Mouse (Mus musculus): ENCODE data around the gene Cmss1. TPM values are rescaled to one million over a fixed set of nuclear protein-coding genes. Genes with fewer than 3 reads are reported as not detected.

The Cmss1 gene
- polyA plus RNA-seq, 1 experiment, result 26.5 TPM

DNA sequence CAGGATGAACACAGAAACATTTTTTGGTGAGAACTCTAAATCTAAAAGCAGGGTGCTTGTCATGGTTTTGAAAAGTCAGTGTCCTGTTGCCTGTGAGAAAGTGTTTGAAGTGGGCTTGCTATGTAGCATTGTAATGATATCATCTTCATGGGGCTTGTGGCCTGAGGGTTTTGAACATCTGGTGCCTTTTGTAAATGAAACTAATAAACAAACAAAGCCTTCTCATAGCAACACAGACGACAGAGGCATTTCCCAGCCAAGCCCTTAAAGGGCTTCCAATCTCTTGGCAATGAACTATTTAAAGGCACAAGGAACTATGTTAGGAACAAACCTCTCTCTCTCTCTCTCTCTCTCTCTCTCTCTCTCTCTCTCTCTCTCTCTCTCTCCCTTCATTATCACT is 339.6 kb downstream of the Cmss1 start:
- H3ac ChIP-seq (ENCODE audit: control insufficient read depth, insufficient read length), result no peak overlapping the region
- TF ChIP-seq TCF3 (IDR thresholded peaks at IDR 0.05; ENCODE audit: insufficient read length, low read depth), result no peak
- TF ChIP-seq TCF12 (IDR thresholded peaks at IDR 0.05; ENCODE audit: insufficient read depth, poor library complexity, severe bottlenecking), result peak; percentile 41
- TF ChIP-seq MYOD1 (IDR thresholded peaks at IDR 0.05; ENCODE audit: control insufficient read depth in 1 of 3, insufficient read length in 2 of 3, low read depth in 2 of 3), result no peak
- TF ChIP-seq USF1 (IDR thresholded peaks at IDR 0.05; ENCODE audit: low read depth), result no peak
- H3K4me3 ChIP-seq, result no peak overlapping the region
- peak overlapping the region; percentile 47 for H3K4me2 ChIP-seq (ENCODE audit: low read depth)
- no peaks in the 10 kb centered on the region for H3K27me3 ChIP-seq (ENCODE audit: control insufficient read depth, insufficient read depth, insufficient read length)
- no peaks in the 10 kb centered on the region for H3K36me3 ChIP-seq (ENCODE audit: control insufficient read depth, insufficient read depth)
- no peaks in the 10 kb centered on the region for H3K79me2 ChIP-seq (ENCODE audit: control insufficient read depth, insufficient read depth)

DNA sequence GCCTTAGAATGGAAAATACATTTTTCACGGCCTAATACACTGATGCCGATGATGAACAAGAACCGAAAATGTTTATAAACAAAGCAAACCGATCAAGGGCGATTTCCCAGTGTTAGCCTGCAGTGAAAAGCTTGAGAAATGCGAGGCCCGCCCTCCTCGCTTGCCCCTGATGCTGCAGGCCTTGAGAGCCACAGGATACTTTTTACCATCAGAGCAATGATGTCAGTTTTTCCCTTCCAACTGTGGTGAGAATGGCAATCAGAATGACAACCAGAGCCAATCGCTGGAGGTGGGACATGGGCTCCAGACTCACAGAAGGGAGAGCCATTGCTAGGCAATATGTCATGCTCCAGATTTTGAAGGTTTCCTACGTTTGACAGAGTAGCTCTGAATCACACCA is 346.5 kb downstream of the Cmss1 start:
- TF ChIP-seq USF1 (IDR thresholded peaks at IDR 0.05; ENCODE audit: low read depth) (no peak), POLR2AphosphoS2 (IDR thresholded peaks at IDR 0.05; ENCODE audit: insufficient read length, low read depth) (no peak), SRF (IDR thresholded peaks at IDR 0.05; ENCODE audit: control insufficient read depth, insufficient read length, low read depth) (no peak), POLR2A (IDR thresholded peaks at IDR 0.05; ENCODE audit: insufficient read length, low read depth) (no peak), MYOG (IDR thresholded peaks at IDR 0.05; ENCODE audit: control insufficient read depth in 1 of 3, insufficient read depth in 1 of 3, insufficient read length in 2 of 3, low read depth in 2 of 3) (no peak), TCF3 (IDR thresholded peaks at IDR 0.05; ENCODE audit: insufficient read length, low read depth) (no peak), TCF12 (IDR thresholded peaks at IDR 0.05; ENCODE audit: insufficient read depth, poor library complexity, severe bottlenecking) (no peak), REST (IDR thresholded peaks at IDR 0.05; ENCODE audit: insufficient read depth, insufficient read length) (no peak), E2F4 (IDR thresholded peaks at IDR 0.05; ENCODE audit: insufficient read depth) (no peak), MYOD1 (IDR thresholded peaks at IDR 0.05; ENCODE audit: control insufficient read depth in 1 of 3, insufficient read length in 2 of 3, low read depth in 2 of 3) (no peak), MAX (IDR thresholded peaks at IDR 0.05; ENCODE audit: low read depth) (no peak), CEBPB (IDR thresholded peaks at IDR 0.05; ENCODE audit: insufficient read depth, poor library complexity, severe bottlenecking) (no peak)
- no peak overlapping the region for H3ac ChIP-seq (ENCODE audit: control insufficient read depth, insufficient read length)
- H3K4me3 ChIP-seq, result no peak overlapping the region
- no peaks in the 10 kb centered on the region for H3K79me2 ChIP-seq (ENCODE audit: control insufficient read depth, insufficient read depth)
- no peak overlapping the region for H3K4me2 ChIP-seq (ENCODE audit: low read depth)
- no peaks in the 10 kb centered on the region for H3K27me3 ChIP-seq (ENCODE audit: control insufficient read depth, insufficient read depth, insufficient read length)
- H3K36me3 ChIP-seq (ENCODE audit: control insufficient read depth, insufficient read depth), result no peaks in the 10 kb centered on the region

DNA sequence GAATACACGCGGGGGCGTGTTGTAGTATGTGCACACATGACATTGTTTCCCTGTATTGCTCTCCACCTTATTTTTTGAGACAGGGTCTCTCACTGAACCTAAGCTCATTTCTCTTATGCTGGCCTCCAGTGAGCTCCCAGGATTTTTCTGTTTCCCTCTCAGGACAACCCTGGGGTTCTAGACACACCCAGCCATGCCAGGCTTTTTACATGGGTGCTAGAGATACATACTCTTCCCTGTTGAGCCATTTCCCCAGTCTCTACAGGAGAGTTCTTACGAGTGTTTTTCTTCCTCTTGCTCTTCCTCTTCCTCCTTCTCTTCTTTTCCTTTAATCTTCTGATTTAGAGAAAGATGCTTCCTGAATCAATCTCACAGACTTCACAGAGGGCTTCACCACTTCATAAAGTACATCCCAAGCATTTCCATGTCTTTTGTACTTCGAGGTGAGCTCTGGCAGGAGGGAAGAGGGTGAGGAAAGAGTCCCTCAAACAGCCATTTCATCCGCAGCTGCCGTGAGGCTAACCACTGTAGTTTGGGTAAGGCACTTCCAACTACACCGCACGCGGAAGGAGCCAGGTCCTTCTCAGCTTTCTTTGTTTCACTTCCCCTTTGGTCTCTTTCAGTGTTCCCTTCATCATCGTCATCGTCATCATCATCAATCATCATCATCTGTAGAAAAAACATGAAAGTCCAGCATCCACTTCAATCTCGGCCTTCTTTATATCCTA is 347.1 kb downstream of the Cmss1 start:
- H3K4me3 ChIP-seq, result no peak overlapping the region
- no peaks in the 10 kb centered on the region for H3K36me3 ChIP-seq (ENCODE audit: control insufficient read depth, insufficient read depth)
- TF ChIP-seq MYOD1 (IDR thresholded peaks at IDR 0.05; ENCODE audit: control insufficient read depth in 1 of 3, insufficient read length in 2 of 3, low read depth in 2 of 3) (no peak), MYOG (IDR thresholded peaks at IDR 0.05; ENCODE audit: control insufficient read depth in 1 of 3, insufficient read depth in 1 of 3, insufficient read length in 2 of 3, low read depth in 2 of 3) (no peak), MAX (IDR thresholded peaks at IDR 0.05; ENCODE audit: low read depth) (no peak), POLR2A (IDR thresholded peaks at IDR 0.05; ENCODE audit: insufficient read length, low read depth) (no peak), SRF (IDR thresholded peaks at IDR 0.05; ENCODE audit: control insufficient read depth, insufficient read length, low read depth) (no peak), E2F4 (IDR thresholded peaks at IDR 0.05; ENCODE audit: insufficient read depth) (no peak), CEBPB (IDR thresholded peaks at IDR 0.05; ENCODE audit: insufficient read depth, poor library complexity, severe bottlenecking) (no peak)
- H3K79me2 ChIP-seq (ENCODE audit: control insufficient read depth, insufficient read depth), result no peaks in the 10 kb centered on the region
- H3ac ChIP-seq (ENCODE audit: control insufficient read depth, insufficient read length), result no peak overlapping the region
- H3K4me2 ChIP-seq (ENCODE audit: low read depth), result no peak overlapping the region
- no peaks in the 10 kb centered on the region for H3K27me3 ChIP-seq (ENCODE audit: control insufficient read depth, insufficient read depth, insufficient read length)

Other genes starting within 250 kb of the Cmss1 start
- gene Col8a1, start 147.9 kb upstream of the Cmss1 start, polyA plus RNA-seq (2012; fragmentation: generic; extraction: Trizol), result 5.3 TPM

Measured in myocyte (in vitro differentiated cells).